Mouse (Mus musculus): ENCODE results near the gene Apeh. TPM values are rescaled to one million over a fixed set of nuclear protein-coding genes. Genes with fewer than 3 reads are reported as not detected.
A peak's percentile ranks its signal among the peaks of the same experiment; 100 is the strongest.
"Not testable (repeated sequence)": the region's sequence is repeated elsewhere in the genome, so short reads cannot be mapped to it uniquely, and the experiment has no call there.

Gene Apeh
- polyA plus RNA-seq (2015; fragmentation: Nextera tagmentation; extraction: Ambion mirVana): 42.3 and 50.5 TPM in 2 replicates

DNA sequence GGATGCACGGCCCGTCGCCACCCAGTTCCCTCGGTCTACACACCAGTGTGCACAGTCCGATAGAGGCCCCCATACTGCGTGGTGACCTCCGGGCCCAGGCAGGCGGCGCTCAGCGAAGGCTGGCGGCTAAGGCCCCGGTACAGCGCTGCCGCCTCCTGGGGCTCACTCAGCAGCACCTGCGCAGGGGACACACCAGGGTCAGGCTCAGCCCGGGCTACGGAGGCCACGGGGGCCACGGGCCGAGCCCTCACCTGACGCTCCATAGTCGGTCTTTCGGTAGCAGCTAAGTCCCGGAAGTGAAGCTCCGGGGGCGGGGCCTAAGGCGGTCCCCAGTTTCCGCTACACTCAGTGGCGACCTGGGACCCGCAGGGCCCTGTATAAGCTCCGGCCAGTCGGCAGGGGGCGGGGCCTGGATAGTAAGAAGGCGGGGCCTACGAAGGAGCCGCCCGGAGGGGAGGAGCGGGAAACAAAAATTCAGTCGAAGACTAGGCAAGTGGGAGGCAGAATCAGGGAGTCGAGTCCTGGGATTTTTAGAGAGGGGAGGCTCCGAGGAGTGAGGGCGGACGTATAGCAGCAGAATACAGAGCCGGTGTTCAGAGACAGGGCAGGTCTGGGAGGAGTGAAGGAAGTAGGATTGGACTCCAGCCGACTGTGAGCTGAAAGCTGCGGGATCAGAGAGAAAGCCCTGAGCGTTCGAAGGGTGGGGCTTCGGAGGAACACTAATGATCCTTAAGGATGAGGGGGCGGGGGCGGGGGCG, at the start of gene Apeh:
Apeh (minus strand) TSS at position 423 of the 758 bp plus-strand sequence.
- H3K27ac ChIP-seq (replicated peaks): peak within 1 kb of the TSS; percentile 83
- no peaks in the 10 kb centered on the region for H3K27me3 ChIP-seq
- H3K9me3 ChIP-seq: no peaks in the 10 kb centered on the region
- peaks cover 17% of the 10 kb centered on the region for H3K4me1 ChIP-seq
- H3K4me2 ChIP-seq (replicated peaks): peak within 1 kb of the TSS; percentile 98
- H3K4me3 ChIP-seq: peak within 1 kb of the TSS; percentile 77
- H3K36me3 ChIP-seq: peaks cover 27% of the 10 kb centered on the region
- ATAC-seq (replicated peaks): peak; percentile 94
- 0% methylated on average over 50 of the region's 52 CpGs for WGBS
- H3K9ac ChIP-seq (replicated peaks): peak within 1 kb of the TSS; percentile 68

DNA sequence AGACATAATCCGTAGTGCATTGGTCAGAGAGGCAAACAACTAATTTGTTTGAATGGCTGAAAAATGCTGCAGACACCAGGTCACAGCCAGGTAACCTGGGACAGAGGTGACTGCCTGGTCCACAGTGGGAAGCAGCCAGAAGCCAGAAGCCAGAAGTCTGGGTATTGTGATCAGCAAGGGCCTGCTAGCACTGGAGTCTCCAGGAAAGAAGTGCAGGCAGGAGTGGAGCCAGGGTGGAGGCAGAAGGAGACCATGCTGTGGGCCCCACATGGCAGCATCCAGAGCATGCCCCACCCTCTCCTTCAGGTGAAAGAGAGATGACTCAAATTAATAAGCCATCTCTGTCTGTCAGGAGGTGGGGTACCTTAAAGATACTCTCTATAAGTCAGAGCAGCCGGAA, 49.1 kb upstream of the Apeh start:
- no peak overlapping the region for H3K27ac ChIP-seq (replicated peaks)

DNA sequence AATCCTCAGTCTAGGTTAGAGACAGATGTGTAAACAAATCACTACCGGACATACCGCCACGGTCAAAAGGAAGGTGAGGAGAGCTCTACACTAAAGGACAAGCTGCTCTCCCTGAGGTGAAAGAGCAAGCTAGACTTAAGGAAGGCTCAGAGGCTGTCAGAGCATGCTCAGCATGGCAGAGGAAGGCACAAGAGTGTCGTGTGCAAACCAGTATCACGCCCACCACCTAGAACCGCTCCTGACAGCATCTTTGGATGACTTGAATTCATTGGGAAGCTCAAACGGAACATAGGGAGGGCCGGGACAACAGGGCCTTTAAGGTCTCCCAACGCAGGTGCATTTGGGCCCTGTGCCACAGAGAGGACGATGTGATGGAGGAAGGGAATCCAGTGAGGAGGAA, 47.0 kb upstream of the Apeh start:
- no peak for ATAC-seq (replicated peaks)
- Histone ChIP-seq H3K27me3 (no peaks in the 10 kb centered on the region), H3K27ac (replicated peaks) (no peak overlapping the region), H3K36me3 (peaks cover 15% of the 10 kb centered on the region), H3K9me3 (no peaks in the 10 kb centered on the region), H3K4me1 (no peaks in the 10 kb centered on the region), H3K4me3 (no peak overlapping the region), H3K4me2 (replicated peaks) (no peak overlapping the region), H3K9ac (replicated peaks) (no peak overlapping the region)
- 92% methylated on average over 10 of the region's 10 CpGs for WGBS

More for the DNA sequence above, 49.1 kb upstream of the Apeh start:
- Histone ChIP-seq H3K4me2 (replicated peaks) (no peak overlapping the region), H3K4me3 (no peak overlapping the region), H3K9me3 (no peaks in the 10 kb centered on the region), H3K27me3 (no peaks in the 10 kb centered on the region), H3K9ac (replicated peaks) (no peak overlapping the region), H3K36me3 (peaks cover 9% of the 10 kb centered on the region), H3K4me1 (no peaks in the 10 kb centered on the region)
- ATAC-seq (replicated peaks): no peak
- WGBS: 80% methylated on average over 2 of the region's 2 CpGs

DNA sequence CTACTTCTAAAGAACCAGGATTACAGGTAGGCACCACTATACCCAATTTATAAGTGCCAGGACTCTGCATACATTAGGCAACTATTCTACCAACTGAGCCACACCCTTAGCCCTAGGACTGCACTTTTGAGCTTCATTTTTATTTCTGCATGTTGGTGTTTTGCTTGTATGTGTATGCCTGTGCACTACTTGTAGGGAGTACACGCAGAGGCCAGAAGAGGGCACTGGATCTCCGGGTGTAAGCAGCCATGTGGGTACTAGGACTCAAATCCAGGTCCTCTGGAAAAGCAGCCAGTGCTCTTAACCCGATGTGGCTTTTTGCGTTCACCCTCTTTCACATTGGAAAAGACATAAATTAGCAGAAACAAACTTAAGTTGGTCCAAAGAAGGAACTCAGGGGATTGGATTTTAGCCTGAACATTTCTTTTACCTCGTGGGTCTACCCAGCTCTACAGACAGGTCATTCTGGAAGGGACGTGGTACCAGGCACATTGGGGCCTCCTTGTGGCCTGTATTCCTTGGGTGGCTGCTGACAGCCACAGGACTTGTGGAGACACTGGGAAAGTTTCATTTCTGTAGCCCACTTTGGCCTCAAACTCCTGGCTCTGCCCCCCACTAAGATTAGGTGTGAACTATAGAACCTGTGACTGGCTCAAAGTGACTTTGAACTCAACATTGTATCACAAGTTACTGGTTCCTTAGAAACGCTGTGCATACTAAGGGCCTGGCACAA, 45.7 kb upstream of the Apeh start:
- Histone ChIP-seq H3K4me2 (replicated peaks) (no peak overlapping the region), H3K27ac (replicated peaks) (no peak overlapping the region), H3K36me3 (peaks cover 15% of the 10 kb centered on the region), H3K9me3 (no peaks in the 10 kb centered on the region), H3K9ac (replicated peaks) (no peak overlapping the region), H3K4me1 (no peaks in the 10 kb centered on the region), H3K27me3 (no peaks in the 10 kb centered on the region), H3K4me3 (no peak overlapping the region)
- 81% methylated on average over 7 of the region's 7 CpGs for WGBS
- no peak for ATAC-seq (replicated peaks)

DNA sequence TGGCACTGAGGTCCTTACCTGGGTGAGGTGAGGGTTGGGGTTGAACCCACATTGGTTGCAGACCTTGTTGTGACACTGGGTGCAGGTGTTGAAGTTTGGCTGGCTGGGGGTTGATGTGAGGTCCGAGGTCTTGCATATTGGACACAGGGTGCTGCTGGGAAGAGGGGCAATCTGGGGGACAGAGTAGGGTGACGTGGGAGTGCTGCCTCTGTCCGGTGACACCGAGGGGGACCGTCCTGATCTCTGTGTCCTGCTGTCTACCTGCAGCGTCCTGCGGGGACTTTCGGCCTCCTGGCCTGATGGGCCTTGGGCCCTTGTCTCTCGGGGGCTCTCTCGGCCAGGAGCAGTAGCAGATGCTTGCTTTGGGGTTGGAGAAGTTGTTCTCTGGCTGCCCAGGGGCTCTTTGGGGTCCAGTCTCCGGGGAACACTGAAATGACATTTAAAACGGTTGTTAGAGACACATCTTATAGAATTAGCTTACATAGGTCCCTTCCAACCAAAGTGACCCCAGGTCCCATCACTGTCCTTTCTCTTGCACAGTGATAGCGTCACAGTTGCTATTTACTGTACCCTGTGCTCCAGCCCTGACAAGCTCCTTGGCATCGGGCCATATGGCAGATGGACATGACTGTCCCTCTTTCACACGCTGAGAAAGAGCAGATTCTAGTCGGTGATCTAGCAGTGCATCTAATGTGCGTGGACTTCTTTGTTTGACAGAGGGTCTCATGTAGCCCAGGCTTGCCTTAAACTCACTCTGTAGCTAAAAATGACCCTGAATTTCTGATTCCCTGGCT, 45.0 kb upstream of the Apeh start:
- no peak for ATAC-seq (replicated peaks)
- no peak overlapping the region for H3K4me3 ChIP-seq
- no peaks in the 10 kb centered on the region for H3K27me3 ChIP-seq
- no peak overlapping the region for H3K27ac ChIP-seq (replicated peaks)
- no peaks in the 10 kb centered on the region for H3K4me1 ChIP-seq
- 84% methylated on average over 17 of the region's 17 CpGs for WGBS
- H3K9ac ChIP-seq (replicated peaks): no peak overlapping the region
- H3K4me2 ChIP-seq (replicated peaks): no peak overlapping the region
- H3K9me3 ChIP-seq: no peaks in the 10 kb centered on the region
- peaks cover 15% of the 10 kb centered on the region for H3K36me3 ChIP-seq

DNA sequence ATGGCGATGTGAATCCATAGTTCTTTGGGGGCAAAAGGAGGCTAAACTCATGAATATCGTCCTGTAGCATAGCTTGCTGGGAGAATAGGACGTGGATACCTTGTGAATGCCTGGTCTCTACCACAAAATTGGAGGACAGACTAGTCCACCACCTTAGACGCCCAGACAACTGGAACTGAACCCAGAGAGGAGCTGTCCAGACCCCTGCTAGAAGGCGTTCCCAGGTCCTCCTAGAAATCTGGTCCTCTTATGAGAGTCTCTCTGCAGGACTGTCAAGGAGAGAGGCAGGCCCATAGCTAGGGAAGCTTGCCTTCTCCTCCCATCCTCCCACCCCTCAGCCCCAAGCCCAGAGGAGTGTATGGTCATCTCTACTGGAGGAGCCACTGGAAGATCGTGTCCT, 43.7 kb upstream of the Apeh start:
- Histone ChIP-seq H3K9me3 (no peaks in the 10 kb centered on the region), H3K9ac (replicated peaks) (no peak overlapping the region), H3K4me1 (no peaks in the 10 kb centered on the region), H3K36me3 (peaks cover 15% of the 10 kb centered on the region), H3K4me2 (replicated peaks) (no peak overlapping the region), H3K4me3 (no peak overlapping the region), H3K27me3 (no peaks in the 10 kb centered on the region), H3K27ac (replicated peaks) (no peak overlapping the region)
- 85% methylated on average over 6 of the region's 6 CpGs for WGBS
- ATAC-seq (replicated peaks): no peak

DNA sequence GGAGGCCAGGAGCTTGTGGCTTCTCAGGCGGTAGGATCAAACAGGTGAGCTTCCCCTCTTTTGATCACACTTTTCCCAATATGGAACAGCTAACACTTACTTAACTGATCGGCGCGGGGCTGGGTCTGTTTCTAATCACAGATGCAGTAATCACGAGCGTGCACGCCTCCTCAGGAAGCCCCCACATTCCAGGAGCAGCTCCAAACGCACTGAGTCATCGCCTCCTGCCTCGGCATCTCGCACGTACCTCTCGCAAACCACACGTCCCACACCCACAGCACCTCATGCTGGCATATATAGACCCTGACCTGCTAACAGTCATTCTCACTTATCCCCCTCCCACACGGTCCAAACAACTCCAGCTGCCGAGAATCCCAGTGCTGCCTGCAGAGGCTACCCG, 43.1 kb upstream of the Apeh start:
- no peak overlapping the region for H3K4me2 ChIP-seq (replicated peaks)
- no peaks in the 10 kb centered on the region for H3K4me1 ChIP-seq
- no peak for ATAC-seq (replicated peaks)
- H3K36me3 ChIP-seq: peaks cover 15% of the 10 kb centered on the region
- H3K27me3 ChIP-seq: no peaks in the 10 kb centered on the region
- H3K4me3 ChIP-seq: no peak overlapping the region
- no peak overlapping the region for H3K9ac ChIP-seq (replicated peaks)
- 72% methylated on average over 17 of the region's 17 CpGs for WGBS
- no peaks in the 10 kb centered on the region for H3K9me3 ChIP-seq
- H3K27ac ChIP-seq (replicated peaks): no peak overlapping the region

DNA sequence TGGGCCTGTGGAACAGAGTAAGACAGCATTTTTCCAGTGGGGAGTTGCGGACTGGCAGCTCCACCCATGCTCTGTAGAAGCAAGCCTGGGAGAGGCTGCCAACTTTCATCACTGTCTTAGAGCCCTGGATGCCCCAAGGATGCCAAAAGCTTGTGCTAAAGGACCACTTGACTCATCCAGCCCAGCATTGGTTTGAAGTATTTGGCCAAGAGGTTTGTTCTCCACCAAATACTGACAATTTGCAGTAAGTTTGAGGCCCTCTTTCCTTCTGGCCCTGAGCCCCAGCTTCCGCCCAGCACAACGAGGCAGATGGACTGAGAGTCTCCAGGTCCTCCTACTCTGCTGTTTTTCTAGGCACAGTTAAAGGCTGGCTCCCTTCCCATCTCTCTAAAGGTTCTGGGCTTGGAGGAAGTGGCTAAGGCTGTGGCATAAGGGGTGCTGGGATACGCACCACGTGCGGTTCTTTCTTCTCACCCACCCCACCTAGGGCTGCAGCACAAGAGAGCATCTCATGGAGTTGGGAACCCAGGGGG, 42.6 kb upstream of the Apeh start:
- no peaks in the 10 kb centered on the region for H3K4me1 ChIP-seq
- 84% methylated on average over 6 of the region's 6 CpGs for WGBS
- no peak overlapping the region for H3K4me2 ChIP-seq (replicated peaks)
- H3K27me3 ChIP-seq: no peaks in the 10 kb centered on the region
- H3K9ac ChIP-seq (replicated peaks): no peak overlapping the region
- H3K4me3 ChIP-seq: no peak overlapping the region
- ATAC-seq (replicated peaks): no peak
- peaks cover 15% of the 10 kb centered on the region for H3K36me3 ChIP-seq
- no peak overlapping the region for H3K27ac ChIP-seq (replicated peaks)
- no peaks in the 10 kb centered on the region for H3K9me3 ChIP-seq

DNA sequence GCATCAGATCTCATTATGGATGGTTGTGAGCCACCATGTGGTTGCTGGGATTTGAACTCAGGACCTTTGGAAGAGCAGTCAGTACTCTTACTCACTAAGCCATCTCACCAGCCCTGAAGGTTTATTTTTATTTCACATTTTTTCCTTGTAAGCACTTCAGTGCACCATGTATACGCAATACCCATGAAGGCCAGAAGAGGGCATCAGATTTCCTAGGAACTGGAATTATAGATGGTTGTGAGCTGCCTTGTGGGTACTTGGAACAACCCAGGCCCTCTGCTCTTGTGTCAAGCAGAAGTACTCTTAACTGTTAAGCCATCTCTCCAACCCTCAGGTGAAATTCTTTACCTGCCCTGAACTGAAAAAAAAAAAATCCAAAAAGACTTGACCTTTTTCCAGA, 41.8 kb upstream of the Apeh start:
- Histone ChIP-seq H3K4me2 (replicated peaks) (no peak overlapping the region), H3K36me3 (peaks cover 15% of the 10 kb centered on the region), H3K27ac (replicated peaks) (no peak overlapping the region), H3K9me3 (no peaks in the 10 kb centered on the region), H3K4me1 (no peaks in the 10 kb centered on the region), H3K4me3 (no peak overlapping the region), H3K9ac (replicated peaks) (no peak overlapping the region), H3K27me3 (no peaks in the 10 kb centered on the region)
- no peak for ATAC-seq (replicated peaks)
- 28% methylated on average over 1 of the region's 1 CpGs for WGBS

DNA sequence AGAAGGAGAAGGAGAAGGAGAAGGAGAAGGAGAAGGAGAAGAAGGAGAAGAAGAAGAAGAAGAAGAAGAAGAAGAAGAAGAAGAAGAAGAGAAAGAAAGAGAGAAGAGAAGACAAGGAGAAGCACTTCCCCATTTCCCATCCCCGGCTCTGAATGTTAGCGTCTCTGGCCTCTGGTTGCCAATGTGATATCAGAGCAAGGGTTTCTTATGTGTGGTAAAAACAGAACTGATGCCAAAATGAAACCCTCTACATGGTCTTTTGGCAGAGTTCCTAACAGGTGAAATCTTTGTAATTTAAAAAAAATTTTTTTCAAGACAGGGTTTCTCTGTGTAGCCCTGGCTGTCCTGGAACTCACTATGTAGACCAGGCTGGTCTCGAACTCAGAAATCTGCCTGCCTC, 41.3 kb upstream of the Apeh start:
- H3K4me2 ChIP-seq (replicated peaks); H3K9me3 ChIP-seq; H3K4me3 ChIP-seq; H3K27ac ChIP-seq (replicated peaks); ATAC-seq (replicated peaks); H3K27me3 ChIP-seq; H3K9ac ChIP-seq (replicated peaks); H3K4me1 ChIP-seq: not testable (repeated sequence)
- peaks cover 15% of the 10 kb centered on the region for H3K36me3 ChIP-seq
- 91% methylated on average over 3 of the region's 3 CpGs for WGBS

DNA sequence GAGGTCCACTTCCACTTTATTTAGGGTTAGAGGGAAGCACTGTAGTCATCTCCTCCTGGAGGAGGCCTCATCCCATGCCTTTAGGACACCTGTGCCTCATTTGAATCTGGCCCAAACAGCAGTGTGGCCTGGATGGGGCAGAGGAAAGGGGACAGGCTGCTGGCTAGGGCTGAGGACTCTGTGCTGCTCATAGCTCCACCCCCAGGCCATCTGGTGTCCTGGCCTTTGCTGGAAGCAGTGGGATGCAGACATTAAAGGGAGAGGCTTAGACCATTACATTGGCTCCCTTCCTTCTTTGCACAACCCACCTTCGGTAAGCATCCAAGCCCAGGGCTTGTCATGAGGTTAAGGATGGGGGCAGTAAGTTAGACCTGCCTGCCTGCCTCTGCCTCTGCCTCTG, 39.1 kb upstream of the Apeh start:
- no peak for ATAC-seq (replicated peaks)
- Histone ChIP-seq H3K4me2 (replicated peaks) (no peak overlapping the region), H3K27me3 (no peaks in the 10 kb centered on the region), H3K9ac (replicated peaks) (no peak overlapping the region), H3K4me1 (no peaks in the 10 kb centered on the region), H3K36me3 (peaks cover 6% of the 10 kb centered on the region; the same call in 1 of the 2 replicates), H3K27ac (replicated peaks) (no peak overlapping the region), H3K9me3 (no peaks in the 10 kb centered on the region), H3K4me3 (no peak overlapping the region)
- 67% methylated on average over 1 of the region's 1 CpGs for WGBS

DNA sequence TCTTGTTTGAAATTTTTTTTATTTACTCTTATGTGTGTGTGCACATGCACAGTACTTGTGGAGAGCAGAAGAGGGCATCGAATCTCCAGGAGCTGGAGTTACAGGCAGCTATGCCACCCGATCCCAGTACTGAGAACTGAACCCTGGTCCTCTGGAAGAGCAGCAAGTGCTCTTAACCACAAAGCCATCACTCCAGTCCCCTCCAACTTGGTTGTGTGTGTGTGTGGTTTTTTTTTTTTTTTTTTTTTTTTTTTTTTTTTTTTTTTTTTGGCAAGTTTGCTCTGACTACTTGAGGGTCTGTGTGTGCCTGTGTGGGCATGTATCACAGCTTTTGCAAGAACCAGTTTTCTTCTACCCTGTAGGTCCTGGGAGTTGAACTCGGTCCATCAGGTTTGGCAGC, 38.0 kb upstream of the Apeh start:
- Histone ChIP-seq H3K4me2 (replicated peaks) (no peak overlapping the region), H3K4me1 (no peaks in the 10 kb centered on the region), H3K9ac (replicated peaks) (no peak overlapping the region), H3K4me3 (no peak overlapping the region), H3K36me3 (no peaks in the 10 kb centered on the region; the same call in 1 of the 2 replicates), H3K9me3 (no peaks in the 10 kb centered on the region), H3K27me3 (no peaks in the 10 kb centered on the region), H3K27ac (replicated peaks) (no peak overlapping the region)
- ATAC-seq (replicated peaks): no peak
- WGBS: 96% methylated on average over 3 of the region's 3 CpGs
